Mouse (Mus musculus) C2C12 (cell line): Measurements from ENCODE around the gene Rgp1. TPM values are rescaled to one million over a fixed set of nuclear protein-coding genes. Genes with fewer than 3 reads are reported as not detected.

Experiments
- H3K27me3 ChIP-seq: one replicate; pipeline ENCODE4 v1.6.1; 2011; ENCODE audit not compliant: control insufficient read depth, insufficient read depth, insufficient read length
- H3K36me3 ChIP-seq: one replicate; pipeline ENCODE4 v1.6.1; 2011; ENCODE audit not compliant: control insufficient read depth, insufficient read depth
- H3K4me3 ChIP-seq: one replicate; pipeline ENCODE4 v1.5.1; 2011; ENCODE audit warnings: mild to moderate bottlenecking, control low read depth; ENCODE audit not compliant: poor library complexity, insufficient read depth, severe bottlenecking
- H3K79me2 ChIP-seq: one replicate; pipeline ENCODE4 v1.6.1; 2011; ENCODE audit not compliant: control insufficient read depth, insufficient read depth
- H3K79me3 ChIP-seq: one replicate; pipeline ENCODE4 v1.6.1; 2011; ENCODE audit warnings: low read depth, control low read depth
- H3ac ChIP-seq: one replicate; pipeline ENCODE3; 2011; ENCODE audit warnings: low read depth; ENCODE audit not compliant: control insufficient read depth, insufficient read length
- CEBPB ChIP-seq: IDR thresholded peaks from one replicate; pipeline ENCODE4 v1.6.1; 2011; ENCODE audit warnings: low read depth, mild to moderate bottlenecking, control low read depth, moderate library complexity
- CTCF ChIP-seq: IDR thresholded peaks from one replicate; pipeline ENCODE4 v1.5.1; 2011; ENCODE audit not compliant: control insufficient read depth, insufficient read depth, insufficient read length
- FOSL1 ChIP-seq: IDR thresholded peaks from one replicate; pipeline ENCODE4 v1.8.0; 2011; ENCODE audit warnings: mild to moderate bottlenecking, low read length; ENCODE audit not compliant: poor library complexity, insufficient read depth, severe bottlenecking
- MAX ChIP-seq: IDR thresholded peaks from one replicate; pipeline ENCODE4 v1.6.1; 2011; ENCODE audit warnings: mild to moderate bottlenecking, control low read depth
- MYOD1 ChIP-seq: IDR thresholded peaks from one replicate; pipeline ENCODE4 v1.6.1; 2011; ENCODE audit warnings: low read depth; ENCODE audit not compliant: control insufficient read depth, insufficient read length
- MYOG ChIP-seq: IDR thresholded peaks from one replicate; pipeline ENCODE4 v1.6.1; 2011; ENCODE audit not compliant: control insufficient read depth, insufficient read length; ENCODE audit errors: extremely low read depth
- USF1 ChIP-seq: IDR thresholded peaks from one replicate; pipeline ENCODE4 v1.6.1; 2011; ENCODE audit warnings: low read depth, mild to moderate bottlenecking, control low read depth, moderate library complexity
- polyA plus RNA-seq: library from polyadenylated mRNA; unstranded; fragments of >200 nt; fragmentation: generic; extraction: Trizol; gene quantifications from one replicate; pipeline ENCODE4 v1.2.1, GENCODE M21; 2012; ENCODE audit warnings: missing spikeins

Rgp1 gene
- polyA plus RNA-seq, 1 experiment = 22.6 TPM

DNA sequence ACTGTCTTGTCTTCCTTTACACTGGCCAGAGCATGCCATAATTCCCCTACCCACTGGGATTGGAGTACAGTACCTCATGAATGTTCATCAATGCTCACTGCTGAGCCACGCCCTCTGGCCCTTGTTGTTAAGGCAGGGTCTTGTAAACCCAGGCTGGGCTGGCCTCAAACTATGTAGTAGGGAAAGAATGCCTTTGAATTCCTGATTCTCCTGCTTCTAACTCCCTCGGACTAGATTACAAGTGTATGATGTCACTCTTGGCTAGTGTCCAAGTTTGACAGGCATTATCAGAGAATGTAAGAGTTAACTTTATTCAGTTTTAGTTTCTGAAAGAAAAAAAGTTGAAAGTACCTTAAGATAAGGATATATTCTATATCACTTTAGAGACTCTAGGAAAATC lies 14.3 kb upstream of the Rgp1 start:
- peaks cover 44% of the 10 kb centered on the region for H3K36me3 ChIP-seq
- peaks cover 41% of the 10 kb centered on the region for H3K79me2 ChIP-seq
- no peak overlapping the region for H3ac ChIP-seq
- peaks cover 27% of the 10 kb centered on the region for H3K79me3 ChIP-seq
- no peak overlapping the region for H3K4me3 ChIP-seq
- H3K27me3 ChIP-seq = no peaks in the 10 kb centered on the region
- TF ChIP-seq MYOG = no peak
- no peak for TF ChIP-seq USF1
- TF ChIP-seq CEBPB = no peak

DNA sequence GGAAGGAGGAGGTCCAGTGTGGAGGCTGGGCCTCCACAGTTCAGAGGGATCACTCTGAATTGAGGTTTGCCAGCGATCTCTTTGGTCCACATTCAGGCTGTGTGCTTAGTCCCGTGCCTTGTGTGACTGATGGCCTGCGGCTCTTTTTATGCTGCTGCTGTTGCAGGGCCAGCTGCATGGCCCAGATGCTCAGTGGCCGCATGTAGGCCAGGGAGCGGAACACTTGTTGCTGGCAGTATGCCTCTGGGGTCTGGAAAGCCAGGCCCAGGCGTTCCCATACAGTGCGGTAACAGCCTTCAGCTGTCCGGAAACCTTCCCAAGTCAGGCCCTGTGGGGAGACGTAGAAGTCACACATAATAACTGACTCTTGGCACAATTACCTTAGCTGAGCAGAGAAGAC lies 11.4 kb upstream of the Rgp1 start:
- no peak overlapping the region for H3ac ChIP-seq
- no peak for TF ChIP-seq FOSL1
- no peak for TF ChIP-seq USF1
- no peak for TF ChIP-seq CEBPB
- no peak for TF ChIP-seq MYOG
- TF ChIP-seq MYOD1 = no peak
- TF ChIP-seq MAX = no peak
- TF ChIP-seq CTCF = no peak
- H3K36me3 ChIP-seq = peaks cover 58% of the 10 kb centered on the region
- peaks cover 14% of the 10 kb centered on the region for H3K79me2 ChIP-seq
- H3K79me3 ChIP-seq = peaks cover 6% of the 10 kb centered on the region
- no peak overlapping the region for H3K4me3 ChIP-seq
- H3K27me3 ChIP-seq = no peaks in the 10 kb centered on the region

GRCm38 (mm10) chr4:43571395-43572045 lies 7.0 kb upstream of the Rgp1 start:
- TF ChIP-seq CEBPB = no peak
- TF ChIP-seq FOSL1 = no peak
- TF ChIP-seq USF1 = no peak
- TF ChIP-seq CTCF = no peak
- TF ChIP-seq MAX = no peak
- Histone ChIP-seq H3K36me3 (peaks cover 46% of the 10 kb centered on the region), H3K4me3 (no peak overlapping the region), H3K79me2 (peaks cover 3% of the 10 kb centered on the region), H3ac (peak overlapping the region; percentile 23), H3K27me3 (no peaks in the 10 kb centered on the region), H3K79me3 (no peaks in the 10 kb centered on the region)

GRCm38 (mm10) chr4:43573561-43573960 lies 5.0 kb upstream of the Rgp1 start:
- H3ac ChIP-seq = no peak overlapping the region
- peaks cover 21% of the 10 kb centered on the region for H3K79me2 ChIP-seq
- no peaks in the 10 kb centered on the region for H3K27me3 ChIP-seq
- H3K4me3 ChIP-seq = no peak overlapping the region
- no peaks in the 10 kb centered on the region for H3K79me3 ChIP-seq
- TF ChIP-seq USF1 (no peak), MAX (no peak), MYOG (no peak), CEBPB (no peak)
- H3K36me3 ChIP-seq = peaks cover 26% of the 10 kb centered on the region

DNA sequence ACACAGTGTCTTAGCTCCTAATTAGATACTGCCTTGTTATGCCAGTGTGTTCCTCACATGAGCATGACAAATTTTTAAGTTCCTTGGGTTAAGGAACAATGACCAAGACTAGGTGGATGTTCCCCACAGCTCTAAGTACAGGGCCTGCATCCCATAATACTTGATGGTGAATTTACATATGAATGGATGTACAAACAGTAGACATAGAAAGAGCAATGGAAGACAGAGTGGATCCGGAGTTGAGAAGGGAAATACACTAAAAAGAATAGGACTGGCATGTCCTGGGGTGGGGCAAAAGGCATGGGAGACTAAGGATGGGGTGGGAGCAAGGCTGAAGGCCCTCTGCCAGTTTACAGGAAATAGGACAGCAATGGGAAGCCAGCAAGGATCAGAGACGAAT lies 3.2 kb upstream of the Rgp1 start:
- peaks cover 12% of the 10 kb centered on the region for H3K36me3 ChIP-seq
- no peak for TF ChIP-seq CTCF
- H3K79me2 ChIP-seq = peaks cover 33% of the 10 kb centered on the region
- no peak overlapping the region for H3ac ChIP-seq
- no peak overlapping the region for H3K4me3 ChIP-seq
- peaks cover 3% of the 10 kb centered on the region for H3K79me3 ChIP-seq
- H3K27me3 ChIP-seq = no peaks in the 10 kb centered on the region

DNA sequence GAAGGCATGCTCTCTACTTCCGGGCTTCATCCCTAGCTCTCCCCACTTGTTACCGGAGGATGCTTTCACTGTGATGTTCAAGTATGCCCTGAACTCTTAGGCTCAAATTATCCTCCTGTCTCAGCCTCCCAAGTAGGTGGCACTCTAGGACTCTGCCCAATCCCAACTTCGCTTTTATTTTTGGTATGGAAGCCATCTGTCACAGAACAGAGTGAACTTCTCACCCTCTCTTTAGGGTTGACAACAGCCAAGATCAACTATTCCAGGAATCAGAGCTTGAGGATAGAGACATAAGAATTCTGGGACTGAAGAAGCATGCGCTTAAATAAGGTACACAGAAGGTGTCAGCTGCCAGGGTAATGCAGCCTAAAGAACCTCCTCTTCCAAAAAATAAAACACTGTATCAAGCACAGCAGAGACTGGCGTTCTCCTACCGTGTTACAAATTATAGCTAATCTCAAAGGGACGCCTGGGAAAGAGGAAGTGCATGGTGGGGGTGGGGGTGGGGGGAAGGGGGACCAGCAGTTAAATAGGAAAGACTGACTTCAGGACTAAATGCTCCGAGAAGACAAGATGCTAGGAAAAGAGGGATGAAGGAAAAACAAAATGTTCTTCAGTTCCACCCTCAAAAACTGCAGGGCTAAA lies 1.2 kb upstream of the Rgp1 start:
- Histone ChIP-seq H3K36me3 (peaks cover 23% of the 10 kb centered on the region), H3K4me3 (peak overlapping the region; percentile 75), H3K27me3 (no peaks in the 10 kb centered on the region), H3K79me3 (peaks cover 3% of the 10 kb centered on the region), H3ac (peak overlapping the region; percentile 99), H3K79me2 (peaks cover 33% of the 10 kb centered on the region)
- TF ChIP-seq FOSL1 (no peak), MAX (no peak), CTCF (no peak), MYOG (no peak), USF1 (no peak), CEBPB (no peak), MYOD1 (no peak)
